Mouse (Mus musculus) yolk sac, embryonic 10.5 days (tissue): ENCODE results near the gene Arfip2.

Source experiments
- DNase-seq: peaks from one replicate; pipeline ENCODE4 v3.0.0-alpha.2; 2017; ENCODE audit warnings: low spot score

Gene Arfip2

GRCm38 (mm10) chr7:105640233-105640893 lies at the start of gene Arfip2, which contains the start of gene Gm45799:
Gene Arfip2, minus strand, starts transcription at chr7:105640416.
Gene Gm45799, plus strand, starts transcription at chr7:105640552.
- DNase-seq, result peak; percentile 96

DNA sequence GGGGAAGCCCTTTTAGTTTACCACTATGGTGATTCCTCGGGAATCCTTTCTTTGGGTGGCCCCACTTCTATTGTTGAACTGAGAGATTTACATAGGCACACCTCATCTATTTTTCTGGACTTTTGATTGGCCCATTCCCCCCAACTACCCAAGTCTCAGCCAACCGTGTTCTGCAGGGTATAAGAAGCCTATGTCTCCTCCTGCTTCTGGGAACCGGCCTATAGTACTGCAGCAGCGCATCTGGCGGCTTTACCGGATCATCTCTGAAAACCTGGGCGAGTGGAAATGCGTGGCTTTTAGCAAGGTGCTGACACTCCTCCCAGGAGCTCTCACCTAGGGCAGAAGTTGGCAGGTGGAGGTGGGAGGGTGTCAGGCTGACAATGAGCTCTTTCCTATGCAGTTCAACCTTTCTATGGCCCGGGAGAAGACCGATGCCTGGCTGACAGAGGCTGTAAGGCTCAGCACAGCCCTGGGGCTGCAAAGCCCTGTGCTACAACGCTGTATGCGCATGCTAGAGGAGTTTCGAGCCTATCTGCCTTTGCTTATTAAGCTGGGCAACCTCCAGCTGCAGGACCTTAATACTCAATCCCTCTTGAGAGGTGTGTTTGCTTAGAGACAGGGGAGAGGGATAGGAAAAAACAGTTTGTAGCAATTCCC lies 45.5 kb upstream of the Arfip2 start:
- DNase-seq, result no peak

DNA sequence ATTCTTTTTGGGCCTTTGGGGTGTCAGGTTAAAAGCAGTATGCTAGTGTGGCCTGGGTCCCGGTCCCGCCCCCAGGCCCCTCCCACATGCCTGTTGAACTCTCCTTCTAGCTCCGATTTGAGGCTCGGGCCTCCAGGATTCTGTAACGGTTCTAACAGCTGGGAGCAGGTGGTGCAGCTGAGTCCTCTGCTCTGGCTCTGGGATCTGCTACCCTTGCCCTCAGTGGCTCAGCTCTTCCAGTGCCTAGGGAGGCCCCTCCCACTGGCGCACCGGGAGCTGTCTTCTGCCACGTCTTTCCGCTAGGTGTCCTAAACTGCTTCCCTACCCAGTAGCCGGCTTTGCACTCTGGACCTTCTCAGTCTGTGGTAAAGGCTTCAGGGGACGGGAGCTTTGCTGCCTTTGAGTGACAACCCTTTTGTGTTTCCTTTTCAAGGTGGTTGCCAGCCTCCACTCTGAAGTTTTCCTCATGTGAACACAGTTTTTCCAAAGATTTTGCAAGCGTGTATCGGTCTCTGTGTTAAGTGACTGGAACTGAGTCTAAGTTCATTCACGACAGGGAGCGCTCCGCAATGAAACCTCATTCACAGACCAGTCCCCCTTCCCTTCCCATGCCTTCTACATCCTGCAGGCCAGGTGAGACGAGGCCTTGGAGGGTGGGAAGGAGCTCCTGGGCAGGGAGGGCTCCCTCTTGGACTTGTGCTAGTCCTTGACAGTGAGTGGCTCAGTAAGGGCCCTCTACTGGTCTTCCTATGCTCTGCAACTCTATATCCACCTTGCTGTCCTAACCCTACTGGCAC lies 10.6 kb upstream of the Arfip2 start, which contains the start of gene Dnhd1:
TSS of gene Dnhd1 (plus strand) at position 189 of the 797 bp plus-strand sequence.
- DNase-seq, result peak; percentile 84

DNA sequence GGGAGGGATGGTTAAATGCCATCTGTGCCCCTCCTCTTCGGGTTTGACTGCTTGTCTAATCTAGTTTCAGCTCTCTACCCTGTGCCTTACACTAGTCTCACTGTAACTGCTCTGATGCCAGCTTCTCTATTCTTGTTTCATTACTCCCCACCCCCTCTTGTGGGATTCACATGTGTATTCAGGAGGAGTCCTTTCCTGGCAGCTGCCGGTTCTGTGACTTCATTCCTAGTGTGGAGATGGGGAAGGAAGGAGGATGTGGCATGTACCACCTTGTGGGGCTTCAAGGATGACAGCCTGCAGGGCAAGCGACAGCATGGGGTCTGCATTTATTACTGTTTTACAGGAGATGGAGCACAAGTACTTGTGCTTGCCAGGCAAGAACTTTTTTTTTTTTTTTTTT lies 1.7 kb upstream of the Arfip2 start:
- DNase-seq, result no peak

- DNase-seq, result peak; percentile 36
Observed at GRCm38 (mm10) chr7:105640894-105641255, 659 bp upstream of the Arfip2 start.

DNA sequence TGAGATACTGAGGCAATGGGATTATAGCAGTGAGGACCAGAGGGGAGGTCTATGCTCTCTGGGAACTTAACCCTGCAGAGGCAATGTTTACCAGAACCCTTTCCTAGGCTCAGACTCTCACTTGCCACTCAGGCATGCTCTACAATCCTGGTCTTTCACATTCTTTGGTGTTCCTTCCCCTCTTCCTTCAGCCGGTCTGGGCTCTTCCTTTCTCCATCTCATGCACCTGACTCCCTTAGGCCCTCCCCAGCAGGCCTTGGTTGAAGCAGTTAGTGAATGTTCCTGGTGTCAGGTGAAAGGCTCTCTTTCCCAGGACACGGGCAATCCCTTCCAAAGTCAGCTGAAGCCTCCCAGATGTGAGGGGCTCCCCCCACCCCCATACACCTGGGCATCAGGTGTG lies 460 bp downstream of the Arfip2 start, which contains the start of gene Timm10b:
TSS of gene Timm10b (plus strand) at position 301 of the 400 bp plus-strand sequence.
- DNase-seq, result no peak

- DNase-seq, result no peak
Observed at GRCm38 (mm10) chr7:105639304-105639703, 912 bp downstream of the Arfip2 start.

GRCm38 (mm10) chr7:105638776-105639175 lies 1.4 kb downstream of the Arfip2 start:
- no peak for DNase-seq

DNA sequence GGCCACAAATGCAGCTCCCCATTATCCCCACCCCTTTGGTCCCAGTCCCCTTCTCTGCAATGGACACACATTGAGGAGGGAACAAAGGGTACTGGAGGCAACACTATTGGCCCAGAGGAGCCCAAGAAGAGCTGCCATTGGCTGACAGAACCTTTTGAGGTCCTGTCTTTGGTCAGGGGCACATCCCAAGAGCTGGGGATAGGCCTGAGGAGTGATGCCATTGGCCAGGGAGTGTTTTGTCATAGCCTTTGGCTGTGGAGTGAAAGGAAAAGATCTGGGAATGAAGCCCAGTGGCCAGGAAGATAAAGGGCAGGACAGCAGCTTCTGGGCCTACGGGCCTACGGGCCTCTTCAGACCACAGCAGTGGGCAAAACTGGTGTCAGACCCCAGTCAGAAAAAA lies 4.5 kb downstream of the Arfip2 start:
- no peak for DNase-seq

GRCm38 (mm10) chr7:105634272-105634920 lies 5.8 kb downstream of the Arfip2 start:
- no peak for DNase-seq

DNA sequence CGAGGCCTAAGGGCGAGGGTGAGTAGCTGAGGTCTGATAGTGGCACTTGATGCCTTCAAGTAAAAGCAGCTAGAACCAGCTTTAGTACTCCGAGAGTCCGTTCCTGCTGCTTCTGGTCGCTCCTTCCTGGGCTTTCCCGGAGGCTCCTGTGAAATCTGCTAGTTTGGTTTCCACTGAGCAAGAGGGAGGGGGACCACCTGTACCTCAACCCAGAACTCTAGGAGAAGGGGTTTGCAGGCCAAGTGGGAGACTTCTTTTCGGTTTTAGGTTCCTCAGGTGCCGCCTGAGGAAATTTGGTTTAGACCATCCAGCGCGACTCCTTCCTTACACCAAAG lies 6.4 kb downstream of the Arfip2 start:
- DNase-seq, result no peak

GRCm38 (mm10) chr7:105633127-105633800 lies 7.0 kb downstream of the Arfip2 start, which contains the start of gene Trim3:
Gene Trim3, minus strand, starts transcription at chr7:105633571.
- DNase-seq, result peak; percentile 90

DNA sequence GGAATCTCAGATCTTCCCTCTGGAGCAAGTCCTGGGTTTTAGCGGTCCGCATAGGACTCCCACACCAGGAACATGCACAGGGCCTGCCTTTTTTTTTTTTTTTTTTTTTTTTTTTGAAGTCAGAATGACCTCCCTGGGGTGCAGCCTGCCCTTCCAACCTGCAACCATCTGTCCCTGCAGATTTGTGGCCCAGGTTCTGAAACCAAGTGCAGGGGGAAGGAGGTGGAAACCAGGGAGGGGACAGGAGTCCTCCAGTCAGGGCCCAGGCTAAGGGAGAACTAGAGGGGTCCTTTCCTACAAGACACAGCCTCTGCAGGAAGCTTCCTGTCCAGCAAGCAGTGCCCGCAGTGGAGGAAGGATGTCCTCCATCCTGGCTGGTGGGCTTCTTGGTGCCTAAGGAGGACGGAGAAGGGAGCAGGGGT lies 7.7 kb downstream of the Arfip2 start:
- DNase-seq, result no peak

DNA sequence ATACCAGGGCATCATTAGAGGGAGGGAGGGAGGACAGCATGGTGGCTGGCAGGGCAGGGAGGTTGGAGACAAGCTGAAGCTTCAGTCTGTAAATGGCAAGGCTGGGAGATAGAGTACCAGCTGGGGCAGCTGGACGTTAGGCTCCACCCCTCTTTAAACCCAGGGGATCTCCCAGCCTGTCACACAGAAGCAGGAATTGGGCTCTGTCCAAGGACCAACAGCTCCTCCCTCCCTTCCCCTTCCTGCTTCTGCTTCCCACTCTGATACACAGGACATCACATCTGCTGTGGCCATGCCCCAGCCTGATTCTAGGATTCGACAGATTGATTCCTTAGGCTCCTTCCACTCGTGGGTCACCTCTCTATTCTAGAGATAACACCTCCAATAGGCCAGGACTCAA lies 11.6 kb downstream of the Arfip2 start:
- DNase-seq, result no peak

GRCm38 (mm10) chr7:105625397-105625796 lies 14.8 kb downstream of the Arfip2 start:
- no peak for DNase-seq

GRCm38 (mm10) chr7:105621646-105622292 lies 18.4 kb downstream of the Arfip2 start:
- no peak for DNase-seq

GRCm38 (mm10) chr7:105621053-105621452 lies 19.2 kb downstream of the Arfip2 start:
- no peak for DNase-seq

DNA sequence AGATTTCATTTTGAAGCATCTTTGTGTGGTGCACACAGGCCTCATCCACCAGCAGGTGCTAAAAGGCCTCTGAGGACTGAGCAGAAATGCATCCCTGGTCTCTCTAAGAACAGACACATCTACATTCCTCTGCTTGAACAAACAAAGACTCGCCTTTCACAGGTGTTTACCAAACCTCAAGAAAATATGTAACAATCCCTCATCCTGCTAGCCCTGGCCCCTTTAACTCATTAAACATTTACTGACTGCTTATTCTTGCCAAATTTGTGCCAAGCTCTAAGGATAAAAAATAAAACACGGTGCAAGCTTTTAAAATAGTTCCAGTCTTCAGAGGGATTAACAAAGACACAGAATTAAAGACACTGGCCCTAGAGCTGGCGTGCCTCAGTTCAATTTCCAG lies 20.5 kb downstream of the Arfip2 start:
- DNase-seq, result no peak

DNA sequence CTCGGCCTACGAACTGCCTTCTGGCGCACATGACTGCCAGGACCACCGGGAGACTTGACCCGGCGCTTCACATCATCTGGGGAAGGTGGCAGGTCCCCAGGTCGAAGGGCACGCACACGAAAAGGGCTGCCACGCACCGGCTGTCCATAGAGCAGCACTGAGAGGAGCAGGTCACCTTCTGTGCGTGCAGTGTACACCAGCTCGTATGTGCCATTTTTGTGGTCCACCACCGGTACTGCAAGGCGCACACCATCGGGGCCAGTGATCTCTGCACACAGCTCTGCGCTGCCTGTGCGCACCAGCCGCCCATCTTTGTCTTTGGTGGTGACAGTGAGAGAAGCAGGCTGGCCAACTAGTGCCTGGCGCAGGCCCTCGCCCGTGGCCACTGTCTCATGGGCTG lies 22.4 kb downstream of the Arfip2 start:
- no peak for DNase-seq

- no peak for DNase-seq
Observed at GRCm38 (mm10) chr7:105616561-105616960, 23.7 kb downstream of the Arfip2 start.

GRCm38 (mm10) chr7:105615720-105616119 lies 24.5 kb downstream of the Arfip2 start:
- DNase-seq, result no peak
